In the genomic region with DNA sequence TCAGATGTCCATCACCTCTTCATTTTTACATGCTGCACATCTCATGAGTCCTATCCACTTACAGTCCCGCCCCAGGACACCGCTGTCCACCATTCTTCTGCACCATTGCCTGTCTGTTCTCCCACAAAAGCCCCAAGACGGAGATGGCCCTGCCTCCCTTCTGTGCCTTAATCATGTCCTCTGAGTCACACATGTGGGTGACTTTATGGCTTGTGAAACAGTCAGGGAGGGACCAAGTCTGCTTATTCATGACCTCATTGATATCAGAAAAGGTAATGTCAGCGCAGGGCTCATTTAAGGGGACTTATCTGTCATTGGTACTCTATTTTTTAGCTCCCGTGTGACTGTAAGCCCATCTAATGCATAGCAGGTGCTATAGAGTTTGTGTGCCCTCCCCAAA, we compare ENCODE assay signal across 25 mouse cellular contexts.
"Had no signal": no experiment of that assay in that cellular context is flagged by ENCODE, and none has a peak within 500 bp of the region (broad histone marks: within the 10 kb centered on the region; RNA-seq: fewer than 3 reads in every experiment).

No protein-coding gene starts in this region.

- ATAC-seq: hindbrain, embryonic 16.5 days; inflammation-experienced regulatory T-cells, adult 6 months; intestine, embryonic 15.5 days; intestine, postnatal 0 days had no signal

- H3K27ac ChIP-seq: heart, adult 2 months; heart, embryonic 10.5 days; hindbrain, embryonic 10.5 days; hindbrain, embryonic 12.5 days; hindbrain, embryonic 14.5 days; intestine, embryonic 15.5 days; layer of hippocampus, adult 2 months; left cerebral cortex, adult 2 months; limb, embryonic 13.5 days; limb, embryonic 15.5 days; liver, embryonic 12.5 days; liver, embryonic 14.5 days had no signal

- H3K27me3 ChIP-seq: hindbrain, embryonic 12.5 days; intestine, embryonic 15.5 days; limb, embryonic 13.5 days; limb, embryonic 15.5 days; liver, embryonic 12.5 days had no signal

- H3K9ac ChIP-seq: heart, embryonic 12.5 days; hindbrain, embryonic 12.5 days; hindbrain, embryonic 14.5 days; intestine, embryonic 15.5 days; limb, embryonic 13.5 days; limb, embryonic 15.5 days; liver, embryonic 12.5 days; liver, embryonic 14.5 days had no signal

- H3K4me3 ChIP-seq: heart, adult 2 months; heart, embryonic 10.5 days; heart, embryonic 12.5 days; hindbrain, embryonic 10.5 days; hindbrain, embryonic 12.5 days; intestine, embryonic 15.5 days; layer of hippocampus, adult 2 months; left cerebral cortex, adult 2 months; limb, embryonic 13.5 days; limb, embryonic 15.5 days; liver, embryonic 12.5 days had no signal

- H3K36me3 ChIP-seq: heart, embryonic 10.5 days; heart, embryonic 12.5 days; hindbrain, embryonic 10.5 days; hindbrain, embryonic 12.5 days; intestine, embryonic 15.5 days; limb, embryonic 13.5 days; limb, embryonic 15.5 days; liver, embryonic 12.5 days had no signal

- H3K9me3 ChIP-seq: heart, embryonic 10.5 days; heart, embryonic 12.5 days; hindbrain, embryonic 10.5 days; hindbrain, embryonic 12.5 days; intestine, embryonic 15.5 days; limb, embryonic 13.5 days; limb, embryonic 15.5 days; liver, embryonic 12.5 days had no signal

- H3K4me1 ChIP-seq: heart, embryonic 12.5 days; intestine, embryonic 15.5 days; liver, embryonic 12.5 days had no signal

- H3K4me2 ChIP-seq: heart, embryonic 12.5 days; hindbrain, embryonic 12.5 days; hindbrain, embryonic 14.5 days; intestine, embryonic 15.5 days; limb, embryonic 13.5 days; limb, embryonic 15.5 days; liver, embryonic 12.5 days had no signal

- DNase-seq: gastrocnemius, postnatal 14 days; gastrocnemius, postnatal 36 days; heart, adult 11 months; heart, adult 2 months; heart, postnatal 10 days; heart, postnatal 4 days; kidney, adult 18-20 months; kidney, adult 8-10 months; kidney, postnatal 25 days; left cerebral cortex, postnatal 4 days had no signal
